Mouse (Mus musculus) olfactory bulb, adult 2 months (tissue): Measurements from ENCODE around the gene Enpp6.

Source experiments
- CTCF ChIP-seq: fragments of 200-500 bp; IDR thresholded peaks from 2 replicates; pipeline ENCODE4 v1.5.1; 2012; ENCODE audit warnings: low read depth, mild to moderate bottlenecking, low read length, moderate library complexity; ENCODE audit not compliant: insufficient read depth
- POLR2A ChIP-seq: fragments of 200-500 bp; IDR thresholded peaks from 2 replicates; pipeline ENCODE4 v1.6.1; 2012; ENCODE audit warnings: mild to moderate bottlenecking, low read depth, low read length, moderate library complexity; ENCODE audit not compliant: insufficient read depth

GRCm38 (mm10) chr8:47005676-47006075, 19.0 kb downstream of the Enpp6 start:
- TF ChIP-seq CTCF: no peak
- no peak for TF ChIP-seq POLR2A
